Mouse (Mus musculus): ENCODE measurements around the gene Samd4. TPM values are rescaled to one million over a fixed set of nuclear protein-coding genes. Genes with fewer than 3 reads are reported as not detected.

Gene Samd4
- polyA plus RNA-seq (2012; rRNA removed) = 0.83 and 0.95 TPM in 2 replicates

DNA sequence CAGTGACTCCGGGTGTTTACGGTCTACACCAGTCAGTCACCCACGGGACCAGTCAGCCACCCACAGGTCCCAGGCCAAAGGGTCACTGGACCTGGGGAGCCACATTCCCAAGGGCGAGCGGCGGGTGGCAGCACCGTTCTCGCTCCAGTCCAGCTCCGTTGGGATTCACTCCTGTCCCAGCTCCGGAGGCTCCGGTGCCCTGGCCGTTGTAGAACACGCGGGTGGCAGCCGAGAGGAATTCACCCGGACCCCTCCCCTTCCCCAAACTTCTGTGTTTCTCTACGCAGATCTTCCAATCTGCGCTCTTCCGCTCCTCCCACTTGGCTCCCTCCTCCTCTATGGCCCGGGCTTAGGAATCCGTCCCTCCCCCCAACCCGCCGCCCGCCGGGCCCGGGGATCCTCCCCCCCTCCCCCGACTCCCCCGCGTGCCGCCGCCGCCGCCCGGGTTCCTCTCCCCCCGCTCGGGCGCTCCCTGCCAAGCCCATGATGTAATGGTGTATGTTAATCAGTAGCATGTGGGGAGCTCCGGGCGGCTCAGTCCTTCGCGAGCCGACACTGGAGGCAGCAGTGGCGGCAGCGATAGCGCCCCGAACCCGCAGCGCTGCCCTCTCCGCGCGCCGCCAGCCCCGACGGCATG lies at the start of gene Samd4:
Gene Samd4, plus strand, starts transcription at position 424 of the 637 bp plus-strand sequence.

Other genes starting within 250 kb of the Samd4 start
- 23.5 and 24.1 TPM in 2 replicates for gene Cdkn3, start 122.3 kb upstream of the Samd4 start, polyA plus RNA-seq (2012; rRNA removed)
- gene Cnih1, start 94.4 kb upstream of the Samd4 start, polyA plus RNA-seq (2012; rRNA removed) = 33.6 and 34.6 TPM in 2 replicates
- gene Gmfb, start 60.6 kb upstream of the Samd4 start, polyA plus RNA-seq (2012; rRNA removed) = 14.0 and 15.1 TPM in 2 replicates
- gene Cgrrf1, start 50.7 kb upstream of the Samd4 start, polyA plus RNA-seq (2012; rRNA removed) = 16.6 and 17.0 TPM in 2 replicates